Mouse (Mus musculus) liver, adult 2 months (tissue): Measurements from ENCODE around the gene Rab44.

Experiments
- CTCF ChIP-seq: fragments of 200-500 bp; IDR thresholded peaks from 2 replicates; pipeline ENCODE4 v1.5.1; 2011; ENCODE audit warnings: low read depth, low read length, control low read depth
- POLR2A ChIP-seq: fragments of 200-500 bp; IDR thresholded peaks from 2 replicates; pipeline ENCODE4 v1.6.1; 2011; ENCODE audit warnings: low read length, control low read depth; ENCODE audit not compliant: insufficient read depth; ENCODE audit errors: extremely low read depth

GRCm38 (mm10) chr17:29175693-29176092, 61.7 kb downstream of the Rab44 start:
- TF ChIP-seq CTCF (no peak), POLR2A (no peak)
